Mouse (Mus musculus): ENCODE results near the gene Olfr896-ps1.

Olfr896-ps1 gene

DNA sequence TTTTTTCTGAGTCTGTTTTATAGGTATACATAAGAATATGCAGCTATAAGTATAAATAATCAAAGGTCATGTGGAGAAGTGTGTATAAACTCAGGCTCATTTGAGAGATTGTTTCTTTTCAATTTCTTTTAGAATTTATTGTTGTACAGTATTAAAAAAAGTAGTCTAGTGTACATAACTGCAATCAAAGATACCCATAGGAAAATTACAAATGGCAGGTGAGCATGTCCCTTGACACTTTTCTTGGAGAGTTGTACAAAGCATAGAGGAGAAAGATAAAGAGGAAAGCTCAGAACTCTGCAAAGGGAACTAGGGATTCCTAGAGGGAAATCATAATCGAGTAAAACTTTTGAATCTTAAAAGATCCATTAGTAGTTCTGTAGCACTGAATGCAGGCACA is at the start of gene Olfr896-ps1:
Gene Olfr896-ps1 (plus strand): TSS at position 301 of the 400 bp plus-strand sequence.
- DNase-seq (ENCODE audit: low spot score in 2 of 2): no peak

DNA sequence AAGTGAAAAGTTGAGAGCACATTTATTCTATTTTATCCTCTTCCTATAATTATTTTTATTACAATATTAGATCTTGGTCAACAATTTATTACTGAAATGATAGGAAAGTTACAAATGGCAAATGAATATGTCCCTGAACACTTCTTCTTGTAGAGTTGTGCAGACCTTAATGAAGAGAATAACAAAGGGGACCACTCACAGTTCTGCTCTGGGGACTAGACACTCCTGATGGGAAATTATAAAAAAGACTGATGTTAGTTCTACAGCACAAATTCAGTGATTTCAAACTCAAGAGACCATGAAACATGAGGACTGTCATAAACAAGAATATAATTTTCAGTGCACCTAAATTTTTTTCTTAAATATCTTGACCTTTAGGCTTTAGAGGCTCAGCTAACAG is 38.4 kb upstream of the Olfr896-ps1 start, which contains the start of gene Olfr143:
Gene Olfr143 (plus strand): TSS at position 301 of the 400 bp plus-strand sequence.
- no peak for DNase-seq (ENCODE audit: low spot score in 2 of 2)

DNA sequence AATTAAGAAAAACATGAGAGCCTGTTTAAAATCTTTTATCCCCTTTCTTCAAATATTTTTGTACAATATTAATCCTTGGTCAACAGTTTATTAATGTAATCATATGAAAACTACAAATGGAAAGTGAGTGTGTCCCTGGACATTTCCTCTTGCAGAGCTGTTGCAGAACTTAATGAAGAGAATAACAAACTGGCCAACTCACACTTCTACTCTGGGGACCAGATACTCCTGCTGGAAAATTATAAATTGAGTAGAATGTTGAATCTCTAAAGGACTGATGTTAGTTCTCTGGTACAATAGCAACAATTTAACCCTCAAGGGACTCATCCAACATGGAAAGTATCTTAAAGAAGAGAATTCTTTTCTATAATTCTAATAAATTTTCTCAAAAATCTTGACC is 23.4 kb upstream of the Olfr896-ps1 start, which contains the start of gene Olfr895:
Gene Olfr895 (plus strand): TSS at position 301 of the 400 bp plus-strand sequence.
- DNase-seq (ENCODE audit: low spot score in 2 of 2): no peak

DNA sequence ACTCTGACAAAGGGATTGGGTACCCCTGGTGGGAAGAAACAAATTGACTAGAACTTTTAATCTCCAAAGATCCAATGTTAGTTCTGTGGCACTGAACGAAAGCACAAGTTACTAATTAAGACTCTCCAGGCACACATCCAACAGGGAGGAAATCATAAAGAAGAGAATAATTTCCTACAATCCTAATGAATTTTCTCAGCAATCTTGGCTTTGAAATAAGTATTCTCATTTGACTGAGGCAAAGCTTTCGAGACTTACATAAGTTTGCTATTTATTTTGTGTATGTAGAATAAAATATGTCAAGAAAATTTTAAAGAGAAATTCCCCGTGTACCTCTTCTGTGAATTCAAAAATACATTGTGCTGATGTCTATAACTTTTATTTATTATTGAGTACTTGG is 37.9 kb downstream of the Olfr896-ps1 start, which contains the start of gene Olfr25:
Gene Olfr25 (plus strand): TSS at position 301 of the 400 bp plus-strand sequence.
- no peak for DNase-seq (ENCODE audit: low spot score in 2 of 2)
